Mouse (Mus musculus): ENCODE measurements around the gene Tjap1.

GRCm38 (mm10) chr17:46242993-46243392, 39.8 kb downstream of the Tjap1 start:
- TF ChIP-seq GATA1 (IDR thresholded peaks at IDR 0.05; ENCODE audit: borderline replicate concordance, low read length) (no peak), FLI1 (IDR thresholded peaks at IDR 0.05; ENCODE audit: low read length) (no peak)
